Mouse (Mus musculus) brain, embryonic 14.5 days (tissue): Measurements from ENCODE around the gene Wdr5. TPM values are rescaled to one million over a fixed set of nuclear protein-coding genes. Genes with fewer than 3 reads are reported as not detected.
"Not testable (repeated sequence)": the region's sequence is repeated elsewhere in the genome, so short reads cannot be mapped to it uniquely, and the experiment has no call there.

Experiments
- DNase-seq: peaks from one replicate; pipeline ENCODE4 v3.0.0-alpha.2; 2011; ENCODE audit warnings: low read depth
- CTCF ChIP-seq: fragments of 200-500 bp; IDR thresholded peaks from 2 replicates; pipeline ENCODE4 v1.5.1; 2012; ENCODE audit warnings: inconsistent platforms, mild to moderate bottlenecking, moderate library complexity, borderline replicate concordance; ENCODE audit not compliant: insufficient read depth, insufficient read length; ENCODE audit errors: extremely low read depth
- POLR2A ChIP-seq: fragments of 200-500 bp; IDR thresholded peaks from 2 replicates; pipeline ENCODE4 v1.6.1; 2012; ENCODE audit warnings: mild to moderate bottlenecking, inconsistent platforms, borderline replicate concordance; ENCODE audit not compliant: poor library complexity, insufficient read depth, insufficient read length, severe bottlenecking; ENCODE audit errors: extremely low read depth
- polyA plus RNA-seq: library from polyadenylated mRNA; depleted of rRNA; stranded (reverse); fragments of >200 nt; gene quantifications from 2 replicates; pipeline ENCODE4 v1.2.3, GENCODE M21; 2012

The Wdr5 gene
- polyA plus RNA-seq, 1 experiment: 51.3 TPM

DNA sequence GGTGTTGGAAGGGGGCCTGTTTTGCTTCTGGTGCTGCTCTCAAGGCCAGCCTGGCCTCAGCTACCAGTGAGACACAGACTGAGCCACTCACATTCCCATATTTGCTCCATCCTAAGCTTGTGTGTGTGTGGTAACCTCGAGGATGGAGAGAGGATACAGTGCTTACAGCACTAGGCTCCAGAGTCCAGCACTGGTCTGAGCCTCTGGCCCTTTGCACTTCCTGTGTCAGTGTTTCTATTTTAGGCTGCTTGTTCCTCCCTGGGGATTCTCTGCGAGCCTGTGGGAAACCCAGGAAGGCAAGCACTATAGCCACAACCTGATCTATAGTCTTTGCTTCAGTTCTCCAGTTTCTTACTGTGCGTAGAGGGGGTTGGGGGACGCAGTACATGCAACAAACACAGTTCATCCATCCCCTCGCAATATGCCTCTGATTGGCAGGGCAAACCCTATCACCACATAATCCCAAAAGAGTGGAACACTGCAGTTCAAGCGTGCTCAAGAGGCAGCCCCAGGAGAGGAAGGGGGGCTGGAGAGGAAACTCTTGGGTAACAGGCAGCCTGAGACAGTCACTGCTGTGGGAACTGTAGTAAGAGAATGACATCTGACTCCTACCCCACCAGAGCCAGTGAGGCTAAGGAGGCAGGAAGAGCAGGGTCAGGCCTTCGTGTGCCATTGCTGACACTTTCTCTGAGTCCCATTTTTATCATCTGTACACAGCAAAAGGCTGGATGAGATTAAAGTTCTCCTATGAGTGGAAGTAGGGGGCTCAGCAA, 10.7 kb upstream of the Wdr5 start:
- no peak for TF ChIP-seq CTCF
- TF ChIP-seq POLR2A: no peak
- no peak for DNase-seq

DNA sequence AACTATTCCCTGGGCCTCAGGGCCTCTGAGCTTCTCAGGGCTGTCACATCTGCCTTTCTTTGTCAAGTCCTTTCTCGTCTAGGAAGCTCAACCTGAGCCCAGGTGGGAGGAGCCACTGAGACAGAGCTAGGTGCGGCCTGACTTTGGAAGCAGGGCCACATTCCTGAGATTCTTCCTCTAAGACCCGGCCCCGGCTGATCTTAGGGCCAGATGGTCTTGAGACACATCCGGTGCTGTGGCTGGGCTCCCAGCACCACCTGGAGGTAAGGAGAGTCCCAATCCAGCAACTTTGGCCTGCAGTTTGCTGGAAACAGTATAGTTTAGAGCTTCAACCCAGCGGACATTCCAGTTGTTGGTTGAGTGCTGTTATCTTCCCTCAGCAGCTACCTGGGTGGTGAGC, 9.4 kb upstream of the Wdr5 start:
- TF ChIP-seq POLR2A (no peak), CTCF (no peak)

DNA sequence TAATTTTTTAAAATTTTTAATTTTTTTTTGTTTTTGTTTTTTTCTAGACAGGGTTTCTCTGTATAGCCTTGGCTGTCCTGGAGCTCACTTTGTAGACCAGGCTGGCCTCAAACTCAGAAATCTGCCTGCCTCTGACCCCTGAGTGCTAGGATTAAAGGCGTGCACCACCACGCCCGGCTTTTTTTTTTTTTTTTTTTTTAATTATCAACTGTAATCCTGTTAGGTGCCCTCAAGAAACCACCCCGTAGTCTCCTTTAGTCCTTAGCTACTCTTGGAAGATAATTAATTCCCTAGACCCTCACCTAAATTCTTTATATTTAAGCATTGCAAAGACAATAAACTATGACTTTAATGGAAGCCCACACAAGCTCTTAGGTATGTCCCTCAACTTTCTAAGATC, 8.3 kb upstream of the Wdr5 start:
- not testable (repeated sequence) for DNase-seq

More for the DNA sequence above, 9.4 kb upstream of the Wdr5 start:
- DNase-seq: no peak

DNA sequence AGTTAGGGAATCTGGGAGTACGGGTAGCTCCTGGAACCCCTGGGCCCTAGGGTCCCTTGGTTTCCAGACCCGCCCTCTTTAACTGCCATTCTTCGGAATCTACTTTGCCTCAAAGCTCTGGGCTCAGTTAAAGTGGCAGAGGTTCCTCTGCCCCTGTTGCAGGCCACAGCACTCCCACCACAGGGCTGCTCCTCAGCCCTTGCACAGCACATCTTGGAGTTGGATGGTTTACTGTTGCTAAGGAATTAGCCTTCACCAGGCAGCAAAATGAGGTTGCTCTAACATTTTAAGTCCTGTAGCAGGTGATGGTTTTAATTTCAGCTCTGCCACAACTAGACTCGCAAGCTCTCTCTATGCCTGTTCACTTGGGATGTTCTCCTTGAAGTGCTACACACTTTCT, 7.4 kb upstream of the Wdr5 start, which contains the start of gene Brd3:
Gene Brd3 (minus strand): TSS at position 101 of the 400 bp plus-strand sequence.
- no peak for DNase-seq
- TF ChIP-seq CTCF: no peak
- no peak for TF ChIP-seq POLR2A

DNA sequence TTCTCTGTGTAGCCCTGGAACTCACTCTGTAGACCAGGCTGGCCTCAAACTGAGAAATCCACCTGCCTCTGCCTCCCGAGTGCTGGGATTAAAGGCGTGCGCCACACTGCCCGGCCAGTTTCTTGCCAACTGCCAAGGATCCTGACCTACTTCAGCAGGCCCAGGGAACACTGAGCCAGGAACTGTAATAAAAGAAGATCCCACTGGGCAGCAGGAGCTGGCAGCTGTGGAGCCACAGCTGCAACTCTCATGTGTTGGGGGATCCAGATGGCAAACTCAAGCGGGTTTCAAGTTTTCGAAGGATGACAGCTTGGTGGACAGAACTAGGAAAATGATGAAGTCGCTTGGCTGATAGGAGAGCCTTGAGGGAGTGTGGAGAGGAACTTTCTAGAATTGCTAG, 4.3 kb upstream of the Wdr5 start:
- no peak for DNase-seq
- TF ChIP-seq POLR2A (no peak), CTCF (no peak)

DNA sequence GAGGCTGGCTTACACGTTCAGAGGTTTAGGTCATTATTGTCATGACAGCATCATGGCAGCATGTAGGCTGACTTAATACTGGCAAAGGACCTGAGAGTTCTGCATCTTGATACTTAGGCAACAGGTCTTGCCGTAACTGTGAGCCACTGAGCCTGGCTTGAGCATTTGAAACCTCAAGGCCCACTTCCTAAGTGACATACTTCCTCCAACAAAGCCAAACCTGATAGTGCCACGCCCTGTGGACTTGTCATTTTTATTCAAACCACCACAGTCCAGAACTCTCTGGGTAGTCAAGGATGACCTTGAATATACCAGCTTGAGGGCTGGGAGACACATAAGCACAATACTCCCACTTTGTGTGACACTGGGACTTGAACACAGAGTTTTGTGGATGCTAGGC, 2.0 kb upstream of the Wdr5 start:
- no peak for DNase-seq

DNA sequence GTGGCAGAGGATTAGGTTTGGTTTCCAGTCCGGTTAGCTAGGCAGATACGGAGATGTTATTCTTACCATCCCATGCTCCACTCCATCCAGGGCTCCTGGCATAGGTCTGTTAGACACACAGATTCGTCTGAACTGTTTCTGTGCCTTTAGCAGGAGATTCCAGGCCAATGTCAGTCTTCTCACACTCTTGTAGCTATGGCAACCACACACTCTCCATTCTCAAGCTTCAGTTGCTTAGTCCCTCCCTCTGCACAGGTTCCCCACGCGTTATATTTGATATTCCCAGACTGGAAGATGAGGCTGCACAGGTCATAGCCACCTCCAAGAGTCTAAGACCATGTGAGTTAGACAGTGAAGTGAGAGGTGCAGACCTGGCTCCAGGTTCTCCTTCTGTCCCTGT, 1.1 kb upstream of the Wdr5 start:
- no peak for TF ChIP-seq POLR2A
- TF ChIP-seq CTCF: no peak
- DNase-seq: no peak

More for the DNA sequence above, 2.0 kb upstream of the Wdr5 start:
- TF ChIP-seq POLR2A: no peak
- no peak for TF ChIP-seq CTCF

DNA sequence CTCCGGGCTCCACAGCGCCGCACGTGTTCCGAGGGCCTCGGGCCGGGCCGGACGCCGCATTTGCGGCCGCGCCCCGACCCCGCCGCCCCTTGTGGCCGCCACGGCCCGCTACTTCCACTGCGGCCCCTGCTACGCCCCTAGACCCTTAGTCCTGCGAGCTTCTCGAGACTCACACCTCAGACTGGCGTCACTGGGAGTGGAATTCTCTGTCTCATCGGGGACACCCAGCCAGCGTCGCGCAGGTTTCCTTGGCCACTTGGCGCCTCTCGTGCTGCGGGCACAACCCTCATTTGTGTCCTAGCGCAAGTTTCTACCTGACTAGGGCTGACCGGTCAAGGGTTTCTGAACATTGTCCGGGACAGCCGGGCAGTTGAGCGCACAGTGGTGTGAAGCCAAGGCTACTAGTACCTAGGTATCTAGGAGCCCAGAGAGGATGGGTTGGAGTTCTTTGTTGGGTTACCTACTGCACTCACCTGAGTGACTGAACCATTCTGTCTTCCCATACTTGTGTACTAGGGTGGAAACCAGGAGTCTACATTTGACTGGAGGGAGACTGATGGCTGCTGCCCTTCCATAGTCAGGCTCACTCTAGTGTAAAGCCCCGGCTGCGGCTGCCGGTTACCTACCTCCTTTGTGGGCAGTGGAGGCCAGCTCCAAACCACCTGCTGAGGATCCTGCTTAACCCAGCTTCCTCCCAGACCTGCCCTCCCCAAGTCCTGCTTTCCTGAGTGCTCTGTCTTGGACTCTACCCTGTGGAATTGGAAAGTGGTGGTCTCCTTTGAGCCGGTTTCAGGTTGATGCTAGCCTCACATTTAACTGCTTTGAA, 597 bp downstream of the Wdr5 start:
- DNase-seq: no peak

DNA sequence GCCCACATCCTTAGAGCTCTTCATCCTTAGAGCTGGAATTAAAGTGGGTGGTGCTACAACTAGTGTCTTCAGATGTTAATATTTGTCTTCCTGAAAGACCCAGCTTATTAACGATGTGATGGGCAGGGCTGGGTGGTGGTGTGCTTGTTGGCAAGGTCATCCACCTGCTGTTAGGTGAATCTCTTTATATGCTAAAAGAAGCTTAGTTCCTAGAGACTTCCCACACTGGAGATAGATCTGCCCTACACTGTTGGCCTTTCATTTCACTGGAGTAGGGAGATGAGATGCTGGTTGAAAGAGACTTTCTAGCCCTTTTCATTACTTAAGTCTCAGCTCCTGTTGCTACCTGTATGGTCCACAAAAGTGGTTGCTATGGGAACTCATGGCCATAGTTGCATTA, 1.3 kb downstream of the Wdr5 start:
- no peak for DNase-seq
- no peak for TF ChIP-seq POLR2A
- TF ChIP-seq CTCF: no peak

More for the DNA sequence above, 597 bp downstream of the Wdr5 start:
- no peak for TF ChIP-seq POLR2A
- TF ChIP-seq CTCF: no peak

DNA sequence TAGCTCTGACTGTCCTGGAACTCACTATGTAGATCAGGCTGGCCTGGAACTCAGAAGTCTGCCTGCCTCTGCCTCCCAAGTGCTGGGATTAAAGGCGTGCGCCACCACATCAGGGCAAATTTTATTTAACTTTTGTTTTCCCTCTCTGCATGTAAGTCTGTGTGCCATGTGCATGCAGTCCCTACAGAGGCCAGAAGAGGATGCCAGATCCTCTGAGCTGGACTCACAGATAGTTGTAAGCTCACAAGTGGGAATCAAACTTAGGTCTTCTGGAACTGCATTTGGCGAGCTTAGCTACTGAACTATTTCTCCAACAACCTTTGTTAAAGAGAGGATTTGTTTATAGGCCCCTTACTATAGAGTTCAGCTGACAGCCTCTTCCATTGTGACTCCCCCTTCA, 3.3 kb downstream of the Wdr5 start:
- TF ChIP-seq CTCF (peak; percentile 37; the same call in 1 of the 2 replicates), POLR2A (no peak)
- no peak for DNase-seq

DNA sequence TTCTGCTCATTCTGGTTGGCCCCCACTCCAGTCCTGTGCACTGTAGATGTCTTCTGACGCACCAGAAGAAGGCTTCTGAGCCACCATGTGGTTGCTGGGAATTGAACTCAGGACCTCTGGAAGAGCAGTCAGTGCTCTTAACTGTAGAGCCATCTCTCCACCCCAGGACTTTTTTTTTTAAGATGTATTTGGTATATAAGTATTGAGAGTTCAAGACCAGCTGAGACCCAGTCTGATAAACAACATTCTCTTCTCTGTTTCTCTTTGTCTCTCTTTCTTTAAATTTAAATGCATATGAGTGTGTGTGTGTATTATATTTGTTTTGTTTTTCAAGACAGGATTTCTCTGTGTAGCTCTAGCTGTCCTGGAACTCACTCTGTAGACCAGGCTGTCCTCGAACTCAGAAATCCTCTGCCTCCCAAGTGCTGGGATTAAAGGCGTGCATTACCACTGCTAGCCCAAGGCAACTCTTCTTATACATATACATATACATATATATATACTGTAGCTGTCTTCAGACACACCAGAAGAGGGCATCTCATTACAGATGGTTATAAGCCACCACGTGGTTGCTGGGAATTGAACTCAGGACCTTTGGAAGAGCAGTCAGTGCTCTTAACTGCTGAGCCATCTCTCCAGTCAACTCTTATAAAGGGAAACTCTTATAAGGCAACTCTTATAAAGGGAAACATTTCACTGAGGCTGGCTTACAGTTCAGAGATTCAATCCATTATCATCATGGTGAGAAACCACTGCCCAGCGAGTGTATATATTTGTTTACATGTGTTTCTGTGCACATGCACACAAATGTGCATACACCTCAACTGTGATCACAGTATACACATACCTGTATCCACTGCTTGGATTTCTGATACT, 23.7 kb downstream of the Wdr5 start:
- not testable (repeated sequence) for DNase-seq

DNA sequence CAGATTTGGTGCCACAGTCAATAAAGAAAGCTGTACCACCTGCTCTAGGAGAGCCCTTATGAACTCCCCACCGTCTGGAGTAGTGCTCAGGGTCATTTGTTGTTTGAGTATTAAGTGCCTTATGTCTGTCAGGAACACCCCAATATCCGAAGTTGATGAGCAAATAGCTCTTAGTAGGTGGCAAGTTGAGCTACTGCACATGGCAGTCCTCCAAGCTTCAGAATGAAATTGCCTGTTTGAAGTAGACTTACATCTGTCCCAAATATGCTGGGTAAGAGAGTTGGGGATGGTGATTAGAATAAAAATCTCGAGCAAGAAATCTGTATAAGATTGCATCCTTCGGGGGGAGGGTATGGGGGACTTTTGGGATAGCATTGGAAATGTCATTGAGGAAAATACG, 24.4 kb downstream of the Wdr5 start:
- DNase-seq: peak; percentile 52
- TF ChIP-seq CTCF (no peak), POLR2A (no peak)
